Mouse (Mus musculus) hindbrain, embryonic 13.5 days (tissue): ENCODE measurements around the gene Nav1. TPM values are rescaled to one million over a fixed set of nuclear protein-coding genes. Genes with fewer than 3 reads are reported as not detected.
A peak's percentile ranks its signal among the peaks of the same experiment; 100 is the strongest.

Experiments
- ATAC-seq: fragments of 200-750 bp; cut with Nextera tagmentation; 2 replicates; pipeline ENCODE4 v1.8.0; 2017; ENCODE audit warnings: moderate TSS enrichment; ENCODE audit not compliant: low FRiP score
- H3K27ac ChIP-seq: fragments of 300-500 bp; sonication (generic); 2 replicates; pipeline ENCODE4 v1.5.1; 2015; ENCODE audit warnings: inconsistent platforms, mild to moderate bottlenecking, moderate library complexity
- H3K27me3 ChIP-seq: fragments of 300-500 bp; sonication (generic); 2 replicates; pipeline ENCODE4 v1.6.1; 2015; ENCODE audit warnings: mild to moderate bottlenecking, inconsistent platforms
- H3K36me3 ChIP-seq: fragments of 300-500 bp; sonication (generic); 2 replicates; pipeline ENCODE4 v1.6.1; 2015; ENCODE audit warnings: mild to moderate bottlenecking, inconsistent platforms
- H3K4me1 ChIP-seq: fragments of 300-500 bp; sonication (generic); replicated peaks from 2 replicates; pipeline ENCODE4 v1.6.1; 2015; ENCODE audit warnings: inconsistent platforms
- H3K4me2 ChIP-seq: fragments of 300-500 bp; sonication (generic); 2 replicates; pipeline ENCODE4 v1.6.1; 2015; ENCODE audit warnings: inconsistent platforms, mild to moderate bottlenecking, moderate library complexity
- H3K4me3 ChIP-seq: fragments of 300-500 bp; sonication (generic); 2 replicates; pipeline ENCODE4 v1.5.1; 2015; ENCODE audit warnings: mild to moderate bottlenecking, inconsistent platforms
- H3K9ac ChIP-seq: fragments of 300-500 bp; sonication (generic); 2 replicates; pipeline ENCODE4 v1.6.1; 2015; ENCODE audit warnings: mild to moderate bottlenecking, inconsistent platforms
- H3K9me3 ChIP-seq: fragments of 300-500 bp; sonication (generic); 2 replicates; pipeline ENCODE4 v1.6.1; 2016; ENCODE audit warnings: inconsistent platforms
- WGBS: fragments of 180-500 bp; shearing (Covaris S2); methylation state at CpG from one replicate; pipeline ENCODE4 v1.1.7; 2015; 5-methylcytosine and 5-hydroxymethylcytosine counted together
- polyA plus RNA-seq: library from polyadenylated mRNA; unstranded; fragments of >200 nt; fragmentation: Nextera tagmentation; extraction: Ambion mirVana; gene quantifications from 2 replicates; pipeline ENCODE4 v1.2.1, GENCODE M21; 2015

Gene Nav1
- polyA plus RNA-seq, 1 experiment from 2014 or later: 42.6 TPM

DNA sequence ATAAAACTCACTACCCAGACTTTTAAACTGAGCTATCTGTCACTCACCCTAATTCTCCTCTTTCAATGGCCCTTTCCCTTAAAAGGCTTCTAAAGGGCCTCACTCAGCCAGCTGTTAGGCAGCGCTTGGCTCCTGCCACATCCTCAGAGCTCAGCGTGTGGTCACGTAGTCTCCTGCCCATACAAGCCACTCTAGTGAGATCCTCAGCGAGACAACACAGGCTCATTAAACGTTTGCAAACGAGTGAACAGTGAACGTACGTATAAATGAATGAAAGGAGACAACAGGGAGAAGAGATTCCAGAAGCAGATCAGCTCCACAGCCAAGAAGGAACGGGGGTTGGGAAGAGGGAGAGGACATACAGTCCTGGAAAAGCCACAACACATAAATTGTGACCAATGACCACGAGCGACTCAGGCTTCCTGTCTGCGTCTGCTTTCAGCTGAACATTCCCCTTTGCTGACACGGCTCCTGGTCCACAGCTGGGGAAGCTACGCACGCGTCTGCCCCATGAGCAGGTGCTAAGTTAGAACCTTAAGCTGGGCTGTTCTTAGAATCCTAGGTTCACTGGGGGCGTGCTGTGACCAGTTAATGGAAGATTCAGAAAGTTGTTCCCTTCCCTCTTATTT lies 52.3 kb downstream of the Nav1 start:
- Histone ChIP-seq H3K27me3 (no peaks in the 10 kb centered on the region), H3K4me3 (no peak overlapping the region), H3K4me2 (peak overlapping the region; percentile 32; the same call in 1 of the 2 replicates), H3K36me3 (no peaks in the 10 kb centered on the region), H3K9me3 (no peaks in the 10 kb centered on the region), H3K27ac (peak overlapping the region; percentile 80), H3K4me1 (peaks cover 89% of the 10 kb centered on the region), H3K9ac (peak overlapping the region; percentile 59)
- ATAC-seq: no peak
- WGBS: 17% methylated on average over 17 of the region's 17 CpGs

DNA sequence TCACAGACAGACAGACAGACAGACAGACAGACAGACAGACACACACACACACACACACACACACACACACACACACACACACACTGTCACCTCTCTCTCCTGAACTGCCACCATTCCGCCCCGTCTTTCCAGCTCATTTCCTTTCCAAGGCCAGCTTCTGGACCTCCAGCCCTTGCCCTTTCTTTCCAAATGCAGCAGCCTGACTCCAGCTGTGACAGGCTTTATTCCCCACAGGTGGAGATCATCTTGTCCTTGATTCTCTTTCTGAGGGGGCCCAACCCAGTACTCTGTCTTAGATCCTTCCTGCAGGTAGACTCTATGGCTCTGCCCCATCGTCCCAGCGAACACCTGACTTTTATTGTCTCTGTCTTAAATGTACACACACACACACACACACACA lies 53.5 kb downstream of the Nav1 start:
- H3K27ac ChIP-seq: peak overlapping the region; percentile 30; the same call in 1 of the 2 replicates
- WGBS: 33% methylated on average over 4 of the region's 4 CpGs

DNA sequence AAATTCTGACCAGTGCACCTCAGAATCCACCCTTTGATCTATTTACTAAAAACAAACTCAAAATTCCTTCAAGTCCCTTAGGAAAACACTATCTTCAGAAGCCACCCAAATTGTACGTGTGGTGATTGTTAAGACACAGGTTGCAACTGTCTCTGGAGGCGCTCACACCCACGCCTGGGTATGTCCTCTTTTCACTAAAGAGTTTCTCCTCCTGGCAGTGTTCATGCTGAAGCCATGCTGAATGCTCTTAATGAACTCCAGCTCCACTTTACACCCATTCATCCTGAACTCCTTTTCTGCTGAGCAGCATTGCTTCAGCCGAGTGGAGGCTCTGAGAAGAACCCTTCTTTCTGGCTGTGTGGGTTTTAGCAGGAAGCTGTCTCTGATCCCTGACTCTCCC lies 53.9 kb downstream of the Nav1 start:
- Histone ChIP-seq H3K4me2 (no peak overlapping the region), H3K27me3 (no peaks in the 10 kb centered on the region), H3K36me3 (no peaks in the 10 kb centered on the region), H3K9ac (no peak overlapping the region; the same call in 1 of the 2 replicates), H3K4me1 (peaks cover 92% of the 10 kb centered on the region), H3K4me3 (no peak overlapping the region), H3K9me3 (no peaks in the 10 kb centered on the region), H3K27ac (peak overlapping the region; percentile 30; the same call in 1 of the 2 replicates)
- no peak for ATAC-seq
- 55% methylated on average over 4 of the region's 4 CpGs for WGBS

More for the DNA sequence above, 53.5 kb downstream of the Nav1 start:
- Histone ChIP-seq H3K9ac (no peak overlapping the region; the same call in 1 of the 2 replicates), H3K36me3 (no peaks in the 10 kb centered on the region), H3K4me1 (peaks cover 92% of the 10 kb centered on the region), H3K4me3 (no peak overlapping the region), H3K4me2 (no peak overlapping the region), H3K27me3 (no peaks in the 10 kb centered on the region), H3K9me3 (no peaks in the 10 kb centered on the region)
- ATAC-seq: no peak

DNA sequence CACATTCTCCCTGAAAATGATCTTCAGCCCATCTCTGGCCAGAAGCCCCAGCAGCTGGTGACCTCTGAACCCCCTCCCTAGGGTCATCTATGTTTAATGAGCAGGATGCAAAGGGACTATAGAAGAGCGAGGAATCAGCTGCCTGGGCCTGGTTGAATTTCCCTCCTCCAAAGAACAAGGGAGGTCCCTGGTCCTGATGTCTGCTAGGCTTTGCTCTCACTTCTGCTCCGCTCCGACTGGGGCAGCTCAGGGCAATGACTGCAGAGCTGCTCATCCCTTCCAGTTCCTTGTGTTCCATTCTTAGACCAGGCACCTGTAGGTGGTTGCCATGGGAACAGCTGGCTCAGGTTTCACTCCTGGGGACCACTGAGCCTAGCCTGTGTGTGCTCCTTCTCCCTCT lies 56.2 kb downstream of the Nav1 start:
- Histone ChIP-seq H3K4me3 (no peak overlapping the region), H3K27ac (peak overlapping the region; percentile 46; the same call in 1 of the 2 replicates), H3K36me3 (no peaks in the 10 kb centered on the region), H3K9me3 (no peaks in the 10 kb centered on the region), H3K4me1 (peaks cover 84% of the 10 kb centered on the region), H3K4me2 (no peak overlapping the region), H3K27me3 (no peaks in the 10 kb centered on the region), H3K9ac (peak overlapping the region; percentile 57)
- 43% methylated on average over 3 of the region's 3 CpGs for WGBS
- ATAC-seq: no peak

DNA sequence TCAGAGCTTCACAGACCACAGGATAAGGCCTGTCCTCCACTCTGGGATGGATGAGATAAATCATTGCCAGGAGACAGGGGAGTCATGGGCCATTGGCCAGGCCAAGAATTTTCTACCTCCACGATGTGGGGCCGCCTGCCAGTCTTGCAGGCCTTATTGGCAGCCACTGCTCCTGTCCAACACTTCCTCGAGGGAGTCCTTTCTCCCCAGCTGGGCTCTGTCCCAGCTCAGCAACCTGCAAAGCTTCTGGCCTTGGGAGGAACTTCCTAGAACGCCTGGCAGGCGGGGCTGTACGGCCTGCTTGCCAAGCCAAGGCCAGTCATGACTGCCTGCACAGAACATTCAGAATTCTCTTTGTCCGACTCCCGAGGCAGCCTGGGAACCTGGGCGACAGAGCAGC lies 58.3 kb downstream of the Nav1 start:
- no peaks in the 10 kb centered on the region for H3K9me3 ChIP-seq
- no peaks in the 10 kb centered on the region for H3K36me3 ChIP-seq
- H3K27me3 ChIP-seq: no peaks in the 10 kb centered on the region
- 63% methylated on average over 9 of the region's 9 CpGs for WGBS
- H3K9ac ChIP-seq: peak overlapping the region; percentile 54
- ATAC-seq: no peak; the same call in 1 of the 2 replicates
- H3K4me1 ChIP-seq: peaks cover 78% of the 10 kb centered on the region
- H3K27ac ChIP-seq: peak overlapping the region; percentile 63
- H3K4me2 ChIP-seq: no peak overlapping the region
- H3K4me3 ChIP-seq: no peak overlapping the region

DNA sequence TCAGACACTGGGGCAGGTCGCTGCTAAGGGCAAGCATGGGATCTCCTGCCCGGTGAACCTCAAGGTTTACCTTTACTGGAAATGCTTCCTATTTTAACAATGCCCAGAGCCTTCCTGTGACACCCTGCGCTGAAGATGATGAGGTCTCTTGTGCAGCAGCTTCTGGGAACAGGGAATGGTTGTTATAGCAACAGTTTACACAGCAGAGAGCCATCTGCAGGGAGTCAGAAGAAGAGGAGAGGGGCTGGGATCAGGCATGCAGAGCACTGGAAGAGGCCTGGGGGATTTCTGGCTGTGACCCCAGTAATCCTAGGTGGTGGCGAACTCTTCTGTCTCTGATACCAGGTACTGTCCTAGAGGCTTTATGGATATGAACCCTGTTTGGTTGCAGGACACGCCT lies 61.0 kb downstream of the Nav1 start:
- H3K9ac ChIP-seq: no peak overlapping the region
- H3K36me3 ChIP-seq: no peaks in the 10 kb centered on the region
- H3K4me2 ChIP-seq: no peak overlapping the region
- H3K4me3 ChIP-seq: no peak overlapping the region
- WGBS: 57% methylated on average over 5 of the region's 5 CpGs
- no peak for ATAC-seq
- no peaks in the 10 kb centered on the region for H3K27me3 ChIP-seq
- peaks cover 62% of the 10 kb centered on the region for H3K4me1 ChIP-seq
- peak overlapping the region; percentile 55 for H3K27ac ChIP-seq
- no peaks in the 10 kb centered on the region for H3K9me3 ChIP-seq

DNA sequence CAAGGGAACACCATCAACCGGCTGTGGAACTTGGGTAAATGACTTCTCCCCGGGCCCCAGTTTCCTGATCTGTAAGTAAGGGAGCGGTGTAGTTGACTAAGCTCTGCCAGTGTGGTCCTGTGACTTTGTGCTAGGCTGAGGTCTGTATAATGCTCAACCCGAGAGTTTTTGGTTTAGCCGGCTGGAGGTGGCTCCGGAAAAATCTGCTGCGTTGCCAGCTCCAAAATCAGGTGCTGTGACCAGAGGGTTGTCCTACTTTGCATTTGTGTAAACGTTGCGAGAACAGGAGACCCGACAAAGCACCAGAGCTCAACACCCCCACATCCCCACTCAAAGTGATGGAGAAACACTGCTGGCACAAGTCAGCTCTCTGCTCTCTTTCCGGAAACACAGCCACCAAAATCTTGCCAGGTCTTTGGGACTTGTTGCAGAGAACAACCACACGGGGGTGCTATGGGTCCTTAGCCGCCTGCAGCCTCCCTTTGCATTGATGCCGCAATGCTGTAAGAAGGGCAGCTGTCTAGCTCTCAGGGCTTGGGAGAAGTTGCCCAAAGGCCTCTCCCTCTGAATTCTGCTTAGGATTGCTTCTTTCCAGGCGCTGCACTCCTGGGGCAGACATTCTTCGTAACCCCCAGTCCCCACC lies 62.5 kb downstream of the Nav1 start:
- peaks cover 48% of the 10 kb centered on the region for H3K4me1 ChIP-seq
- H3K9me3 ChIP-seq: no peaks in the 10 kb centered on the region
- no peak overlapping the region for H3K4me2 ChIP-seq
- no peaks in the 10 kb centered on the region for H3K27me3 ChIP-seq
- no peaks in the 10 kb centered on the region for H3K36me3 ChIP-seq
- H3K27ac ChIP-seq: peak overlapping the region; percentile 55
- no peak overlapping the region for H3K4me3 ChIP-seq
- ATAC-seq: peak; percentile 32
- WGBS: 43% methylated on average over 16 of the region's 16 CpGs
- H3K9ac ChIP-seq: 0 out of 2 replicates have a peak overlapping the region, but pooled peaks have one; percentile 29

DNA sequence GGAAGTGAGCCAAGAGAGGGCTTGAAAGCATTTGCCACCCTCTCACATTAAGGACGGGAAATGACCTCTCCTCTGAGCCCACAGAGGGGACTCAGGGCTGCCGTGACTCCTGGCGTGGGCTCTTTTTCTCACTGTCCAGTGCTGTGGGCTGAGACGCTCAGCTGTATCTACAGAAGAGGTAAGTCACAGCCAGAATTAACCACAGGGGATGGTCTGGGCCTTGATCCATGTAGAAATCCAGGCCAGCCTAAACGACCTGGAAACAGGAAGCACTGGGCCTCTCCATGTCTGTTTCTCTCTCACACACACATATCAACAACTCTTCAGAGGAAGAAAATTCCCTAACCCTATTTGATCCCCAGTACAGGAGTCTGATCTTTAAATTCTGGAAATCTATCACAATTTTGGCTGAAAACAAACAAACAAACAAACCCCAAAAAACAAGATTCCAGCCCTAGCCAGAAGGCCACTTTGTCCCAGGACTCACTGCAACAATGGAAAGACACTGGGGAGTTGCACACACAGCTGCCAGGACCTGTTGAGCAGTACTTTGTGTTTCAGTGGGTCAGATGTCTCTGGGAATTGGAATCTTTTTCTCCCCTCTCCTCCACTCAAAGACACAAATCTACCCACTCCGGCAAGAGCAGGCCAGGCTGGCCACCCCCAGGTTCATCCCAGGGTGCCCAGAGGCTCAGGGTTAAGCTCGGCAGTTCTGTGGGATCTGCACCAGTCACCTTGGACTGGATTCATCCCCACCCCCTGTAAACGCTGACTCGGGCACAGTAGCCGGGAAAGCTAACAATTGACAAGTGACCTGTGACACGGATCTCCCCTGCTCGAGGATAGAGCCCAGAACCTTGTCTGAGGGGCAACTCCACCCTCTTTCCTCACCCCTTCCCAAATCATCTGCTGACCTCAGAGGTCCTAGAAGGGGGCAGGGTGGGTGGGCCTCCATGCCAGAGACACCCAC lies 64.0 kb downstream of the Nav1 start:
- Histone ChIP-seq H3K4me1 (peaks cover 37% of the 10 kb centered on the region), H3K27ac (no peak overlapping the region), H3K4me3 (no peak overlapping the region), H3K36me3 (no peaks in the 10 kb centered on the region), H3K4me2 (no peak overlapping the region), H3K9ac (no peak overlapping the region), H3K27me3 (no peaks in the 10 kb centered on the region), H3K9me3 (no peaks in the 10 kb centered on the region)
- ATAC-seq: no peak
- WGBS: 53% methylated on average over 12 of the region's 12 CpGs

DNA sequence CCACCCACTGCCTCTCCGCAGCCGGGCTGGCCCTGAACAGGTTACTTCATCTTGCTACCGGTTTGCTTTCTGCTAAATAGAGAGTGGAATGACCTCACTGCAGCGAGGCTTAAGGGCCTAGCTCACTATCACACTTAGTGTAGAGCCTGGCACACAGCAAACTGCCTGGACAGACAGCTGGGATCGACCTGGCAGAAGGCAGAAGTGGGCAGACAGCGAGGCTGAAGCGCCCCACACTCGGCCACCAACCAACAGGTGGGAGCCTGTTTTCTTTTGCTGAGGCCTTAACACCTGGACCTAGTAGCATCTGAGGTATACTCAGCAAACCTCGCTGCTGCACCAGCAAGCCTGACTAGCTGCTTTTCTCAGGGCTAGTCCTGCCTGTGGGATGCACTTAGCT lies 65.0 kb downstream of the Nav1 start:
- Histone ChIP-seq H3K9me3 (no peaks in the 10 kb centered on the region), H3K4me2 (no peak overlapping the region), H3K27me3 (no peaks in the 10 kb centered on the region), H3K27ac (no peak overlapping the region), H3K36me3 (peaks cover under 1% of the 10 kb centered on the region), H3K9ac (no peak overlapping the region), H3K4me3 (no peak overlapping the region), H3K4me1 (peaks cover 32% of the 10 kb centered on the region)
- WGBS: 91% methylated on average over 9 of the region's 9 CpGs
- no peak for ATAC-seq

DNA sequence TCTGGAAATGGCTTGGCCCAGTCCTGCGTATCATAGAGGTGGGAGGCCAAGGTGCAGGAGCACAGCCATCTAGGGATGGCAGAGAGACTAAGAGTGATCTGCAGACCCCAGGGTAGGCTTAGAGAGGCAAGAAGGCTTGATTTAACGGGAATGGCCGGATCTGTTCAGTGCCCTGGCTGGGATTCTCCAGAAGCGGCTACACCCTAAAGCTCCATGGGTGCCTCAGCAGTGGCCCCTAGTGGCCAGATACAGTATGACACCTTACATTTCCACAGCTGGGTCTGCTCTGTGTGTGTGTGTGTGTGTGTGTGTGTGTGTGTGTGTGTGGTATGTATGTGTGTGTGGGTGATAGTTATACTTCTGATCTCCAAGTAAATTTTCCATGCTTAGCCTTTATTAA lies 66.8 kb downstream of the Nav1 start:
- 22% methylated on average over 4 of the region's 4 CpGs for WGBS
- Histone ChIP-seq H3K4me3 (no peak overlapping the region), H3K4me2 (no peak overlapping the region), H3K9ac (no peak overlapping the region), H3K27me3 (no peaks in the 10 kb centered on the region), H3K9me3 (no peaks in the 10 kb centered on the region), H3K27ac (no peak overlapping the region), H3K36me3 (peaks cover 16% of the 10 kb centered on the region), H3K4me1 (peaks cover 33% of the 10 kb centered on the region)
- peak; percentile 63 for ATAC-seq

DNA sequence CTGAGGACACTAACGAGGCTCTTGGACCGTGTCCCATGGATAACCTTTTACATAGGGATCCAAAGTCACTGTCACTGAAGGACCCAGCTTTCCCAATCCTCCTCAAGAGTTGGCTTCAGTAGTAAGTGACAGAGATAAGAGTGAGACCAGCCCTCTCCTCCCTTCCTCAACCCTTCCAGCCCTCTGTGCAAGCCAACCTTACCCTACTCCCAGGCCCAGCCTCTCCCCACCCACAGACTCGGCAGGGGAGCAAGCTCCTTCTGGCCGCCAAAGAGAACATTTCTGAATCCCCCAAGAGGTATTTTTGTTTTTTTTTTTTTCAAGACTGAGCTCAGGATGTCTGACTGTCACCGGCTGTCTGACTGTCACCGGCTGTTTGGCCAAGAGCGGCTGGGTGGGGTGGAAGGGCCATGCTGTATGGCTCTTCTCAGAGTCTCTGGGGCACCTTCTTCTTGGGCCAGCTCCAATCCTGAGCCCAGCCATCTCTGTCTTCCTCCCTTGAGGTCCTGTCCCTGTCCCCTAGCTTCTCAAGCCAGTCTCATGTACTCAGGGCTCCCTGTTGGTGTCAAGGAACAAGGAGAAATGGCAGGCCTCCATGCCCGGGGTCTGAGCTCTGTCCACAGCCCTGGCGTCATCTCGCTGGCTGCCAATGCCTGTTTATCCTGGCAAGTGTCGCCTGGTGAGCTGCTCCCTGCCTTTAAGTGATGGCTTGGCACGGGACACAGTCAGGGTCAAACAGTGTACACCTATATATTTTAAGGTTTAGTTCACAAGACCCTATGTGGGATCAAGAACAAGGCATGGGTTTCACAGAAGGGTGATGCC lies 68.4 kb downstream of the Nav1 start:
- Histone ChIP-seq H3K9me3 (no peaks in the 10 kb centered on the region), H3K27ac (no peak overlapping the region), H3K36me3 (peaks cover 31% of the 10 kb centered on the region), H3K4me3 (no peak overlapping the region), H3K9ac (no peak overlapping the region), H3K4me1 (peaks cover 25% of the 10 kb centered on the region), H3K4me2 (no peak overlapping the region), H3K27me3 (no peaks in the 10 kb centered on the region)
- WGBS: 82% methylated on average over 12 of the region's 12 CpGs
- ATAC-seq: no peak
